Mouse (Mus musculus): ENCODE measurements around the gene Agbl4.

GRCm38 (mm10) chr4:111432417-111432816 is 1035.0 kb downstream of the Agbl4 start:
- TF ChIP-seq POLR2A (IDR thresholded peaks at IDR 0.05; ENCODE audit: extremely low read depth, insufficient read depth, low read length) (no peak), CTCF (IDR thresholded peaks at IDR 0.05; ENCODE audit: low read depth, low read length) (no peak)

Data from liver, adult 2 months (tissue).